Mouse (Mus musculus): Measurements from ENCODE around the gene Utp20. TPM values are rescaled to one million over a fixed set of nuclear protein-coding genes. Genes with fewer than 3 reads are reported as not detected.
"Not testable (repeated sequence)": the region's sequence is repeated elsewhere in the genome, so short reads cannot be mapped to it uniquely, and the experiment has no call there.

The Utp20 gene
- total RNA-seq (2021): 10 to 100 TPM; 26.8 to 28.5 TPM
- long read RNA-seq, experiment 1, partial matches to known transcripts: 3 of 3 reads
- long read RNA-seq, experiment 1, other reads (novel, unspliced or antisense): 0 of 3 reads
- long read RNA-seq, experiment 2: 0 reads

DNA sequence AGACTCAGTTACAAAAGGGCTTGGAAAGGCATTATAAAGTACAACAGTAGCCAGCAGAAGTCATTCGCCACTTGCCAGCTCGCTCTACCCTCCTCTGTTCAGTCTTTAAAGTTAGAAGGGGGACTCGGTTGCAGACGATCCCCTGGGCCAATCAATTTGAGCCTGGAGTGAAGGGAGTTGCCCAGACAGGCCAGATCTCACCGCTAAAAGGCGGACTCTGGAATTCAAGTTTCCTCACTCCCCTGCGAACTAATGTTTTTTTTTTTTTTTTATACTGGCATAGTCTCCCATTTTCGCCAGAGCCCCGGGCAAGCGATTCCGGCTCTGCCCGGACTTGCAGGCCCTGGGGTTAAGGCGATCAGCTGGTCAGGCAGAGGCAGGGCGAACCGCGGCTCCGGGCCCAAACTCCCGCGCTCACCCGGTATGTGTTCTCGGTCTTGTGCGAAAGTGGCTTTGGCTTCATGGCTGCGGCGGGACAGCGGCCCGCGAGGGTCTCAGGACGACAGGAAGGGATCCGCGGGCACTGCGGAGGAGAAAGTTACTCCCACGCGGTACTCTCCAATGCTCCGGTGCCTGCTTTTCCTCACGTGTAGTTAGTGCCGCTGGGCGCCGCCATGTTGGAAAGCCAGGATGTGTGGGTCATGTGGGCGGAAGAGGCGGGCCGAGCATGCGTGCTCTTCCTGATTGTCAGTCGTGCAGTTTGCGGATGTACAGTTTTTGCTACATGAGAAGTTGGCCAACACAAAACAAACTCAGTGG lies at the start of gene Utp20:
Utp20 (minus strand) TSS at position 617 of the 759 bp plus-strand sequence.
- DNase-seq: peak; percentile 86 to 90

DNA sequence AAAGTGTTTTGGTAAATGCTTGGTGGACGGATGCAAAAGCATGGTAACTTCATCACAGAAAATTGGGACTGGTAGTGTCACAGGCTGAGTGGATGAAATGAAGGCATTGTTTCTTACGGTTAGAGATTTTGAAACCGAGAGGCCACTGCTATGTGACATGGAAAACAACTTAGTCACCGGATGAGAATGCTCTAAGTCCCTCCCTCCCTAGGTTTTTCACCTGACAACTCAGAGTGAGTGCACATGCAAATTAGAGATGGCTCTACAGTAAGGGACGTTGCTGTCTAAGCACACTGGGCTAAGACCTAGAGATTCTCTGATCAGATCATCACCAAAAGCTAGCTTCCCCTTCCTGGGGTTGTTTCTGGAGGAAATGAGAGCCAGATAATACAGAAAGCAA lies 48.3 kb upstream of the Utp20 start:
- no peak for DNase-seq

DNA sequence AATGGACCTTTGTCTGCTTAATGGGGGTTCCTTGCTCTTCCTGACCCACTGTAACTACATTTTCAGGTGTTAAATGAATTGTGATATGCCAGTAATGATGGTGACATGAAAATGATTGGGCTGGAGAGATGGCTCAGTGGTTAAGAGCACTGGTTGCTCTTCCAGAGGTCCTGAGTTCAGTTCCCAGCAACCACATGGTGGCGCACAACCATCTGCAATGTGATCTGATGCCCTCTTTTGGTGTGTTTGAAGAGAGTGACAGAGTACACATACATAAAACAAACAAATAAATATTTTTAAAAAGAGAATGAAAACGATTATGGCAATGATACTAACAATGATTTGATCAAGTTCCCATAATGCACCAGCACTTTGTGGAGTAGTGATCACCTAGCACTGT lies 39.4 kb upstream of the Utp20 start:
- DNase-seq: peak; percentile 7 to 16

DNA sequence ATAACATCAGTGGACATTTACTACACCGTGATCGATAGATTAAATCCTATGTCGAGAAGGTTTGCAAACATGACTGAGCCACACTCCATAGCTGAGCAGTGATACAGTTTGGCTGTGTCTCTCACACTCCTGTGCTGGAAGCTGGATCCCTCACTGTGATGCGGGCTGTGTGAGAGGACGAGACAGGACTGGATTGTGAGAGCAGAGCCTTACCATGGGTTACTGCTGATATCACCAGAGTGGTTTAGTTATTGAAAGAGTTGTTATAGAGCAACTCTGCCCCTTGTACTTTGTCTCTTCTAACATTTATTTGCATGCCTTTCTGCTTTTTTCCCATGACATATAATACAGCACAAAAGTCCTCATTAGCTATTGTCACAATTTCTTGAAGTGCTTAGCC lies 35.7 kb upstream of the Utp20 start:
- DNase-seq: no peak

DNA sequence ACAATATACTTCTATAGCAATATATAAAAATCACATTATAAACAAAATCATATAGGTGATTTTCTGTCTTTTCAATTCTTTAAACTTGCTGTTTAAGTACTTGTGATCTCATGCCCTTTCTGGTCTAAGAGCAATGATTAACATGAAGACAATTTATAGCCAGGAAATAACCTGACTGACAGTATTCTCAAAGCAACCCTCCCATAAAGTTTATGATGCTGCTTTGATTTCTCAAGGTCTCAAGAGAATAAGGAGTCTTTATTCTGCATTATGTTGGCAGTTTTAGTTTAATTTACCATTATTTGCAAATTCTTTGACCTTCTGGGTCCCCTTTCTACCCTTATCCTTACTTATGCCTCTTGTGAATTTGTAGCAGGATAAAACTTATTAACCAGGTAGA lies 34.8 kb upstream of the Utp20 start:
- DNase-seq: no peak

DNA sequence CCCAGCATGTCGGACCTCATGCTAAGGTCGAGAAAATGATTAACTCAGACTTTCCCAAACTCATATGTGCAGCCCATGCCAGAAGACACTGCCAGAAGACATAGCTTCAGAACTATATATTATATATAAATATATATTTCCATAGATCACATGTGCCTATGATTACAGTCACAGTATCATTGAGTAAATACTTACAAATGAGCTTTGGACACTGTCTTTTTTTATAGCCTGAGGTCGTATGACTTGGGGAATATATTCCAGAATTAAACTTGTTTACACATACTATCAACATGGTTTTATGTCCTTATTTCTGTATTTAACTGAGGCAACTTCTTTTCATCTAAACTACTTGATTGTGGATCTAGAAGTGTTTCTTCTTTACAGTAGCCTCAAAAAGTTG lies 34.3 kb upstream of the Utp20 start:
- no peak for DNase-seq

DNA sequence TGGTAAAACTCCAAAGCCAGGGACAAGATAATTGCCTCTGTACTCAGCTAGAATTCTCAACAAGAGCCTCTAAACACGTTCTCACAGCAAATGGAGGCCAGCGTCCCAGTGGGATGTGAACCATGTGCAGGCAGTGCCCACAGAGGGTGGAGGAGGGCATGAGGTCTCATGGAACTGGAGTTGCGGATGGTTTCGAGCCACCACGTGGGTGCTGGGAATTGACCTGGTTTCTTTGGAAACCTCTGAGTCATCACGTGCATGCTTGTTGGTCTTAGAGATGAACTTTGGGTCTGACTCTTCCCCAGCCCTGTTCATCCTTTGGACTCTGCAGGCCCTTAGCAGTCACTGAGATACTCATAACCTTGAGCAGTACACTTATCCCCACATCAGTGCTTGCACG lies 26.7 kb upstream of the Utp20 start:
- no peak for DNase-seq

DNA sequence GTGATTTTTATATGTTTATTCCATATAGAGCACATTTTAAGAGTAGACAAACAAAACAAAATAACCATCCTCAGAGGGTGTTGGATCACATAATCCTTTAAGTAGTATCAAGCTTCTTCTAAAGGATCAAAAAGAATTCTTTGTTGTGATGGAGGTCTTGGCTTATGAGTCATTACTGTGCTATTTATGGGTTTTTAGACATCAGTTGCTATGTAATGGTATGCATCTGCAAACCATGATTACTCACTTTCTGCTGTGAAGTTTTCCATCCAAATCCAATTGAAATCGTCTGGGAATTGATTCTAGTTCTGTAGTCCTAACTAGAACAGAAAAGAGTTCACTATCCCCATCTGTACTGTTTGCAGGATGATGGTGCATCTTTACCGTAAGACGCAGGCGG lies 23.4 kb upstream of the Utp20 start:
- DNase-seq: no peak

DNA sequence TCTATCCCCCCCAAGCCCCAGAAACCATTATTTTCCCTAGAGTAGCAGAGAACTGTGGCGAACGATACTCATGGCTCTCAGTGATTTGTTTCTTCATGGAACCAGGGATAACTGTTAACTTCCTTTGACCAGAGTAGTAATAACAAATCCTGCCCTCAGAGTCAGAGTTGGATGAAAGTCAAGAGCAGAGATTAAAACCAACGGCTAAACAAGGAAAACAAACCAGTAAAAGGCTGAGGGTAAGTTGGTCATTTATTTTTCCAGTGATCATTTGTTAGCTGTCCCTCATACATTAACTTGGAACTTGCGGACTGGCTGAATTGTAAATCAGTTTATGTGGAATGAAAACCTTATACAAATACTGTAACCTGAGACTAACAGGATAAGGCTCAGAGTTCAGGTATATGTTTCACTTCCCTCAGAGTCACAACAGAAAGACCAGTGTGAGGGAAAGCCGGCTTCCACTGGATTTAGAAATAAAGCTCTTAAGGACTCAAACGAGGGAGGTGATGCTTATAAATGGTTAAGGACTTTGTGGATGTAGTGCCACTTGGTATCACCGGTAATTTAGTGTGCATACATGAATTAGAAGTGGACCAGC lies 22.4 kb upstream of the Utp20 start:
- DNase-seq: no peak

DNA sequence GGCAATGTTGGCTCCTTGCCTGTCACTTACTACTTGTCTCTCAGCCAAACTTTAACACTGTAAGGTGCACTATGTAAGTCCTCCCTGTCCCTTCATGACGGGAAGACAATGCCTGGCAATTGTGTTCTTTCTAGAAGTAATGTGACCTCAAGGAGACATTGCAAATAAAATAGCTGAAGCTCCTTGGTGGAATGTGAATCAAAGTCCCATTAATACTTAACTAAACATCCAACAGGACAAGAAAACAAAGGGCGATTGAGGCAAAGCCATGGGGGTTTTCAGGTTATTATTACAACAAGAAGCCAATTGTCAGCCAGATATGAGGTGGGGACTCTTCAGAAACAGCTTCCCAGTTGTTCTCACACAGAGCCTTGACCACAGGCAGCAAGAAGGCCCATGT lies 7.6 kb upstream of the Utp20 start:
- DNase-seq: no peak

DNA sequence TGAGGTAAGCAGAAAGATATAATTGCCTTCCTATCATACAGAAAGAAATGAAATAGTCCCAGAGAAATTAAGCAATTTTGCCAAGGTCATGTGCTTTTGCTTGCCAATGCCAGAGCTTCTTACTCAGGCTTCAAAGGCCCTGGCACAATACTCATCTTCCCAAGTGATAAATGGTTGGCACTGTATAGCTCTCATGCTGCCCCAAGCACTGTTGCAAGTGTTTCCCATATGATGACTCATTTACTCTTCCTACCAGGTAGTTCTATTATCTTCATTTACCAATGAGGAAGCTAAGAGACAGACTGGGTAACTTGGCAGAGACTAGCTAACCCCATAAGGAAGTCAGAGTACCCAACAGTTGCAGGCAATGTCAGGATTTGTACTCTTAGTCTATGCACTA lies 1.8 kb upstream of the Utp20 start:
- peak; percentile 37 to 42 for DNase-seq

DNA sequence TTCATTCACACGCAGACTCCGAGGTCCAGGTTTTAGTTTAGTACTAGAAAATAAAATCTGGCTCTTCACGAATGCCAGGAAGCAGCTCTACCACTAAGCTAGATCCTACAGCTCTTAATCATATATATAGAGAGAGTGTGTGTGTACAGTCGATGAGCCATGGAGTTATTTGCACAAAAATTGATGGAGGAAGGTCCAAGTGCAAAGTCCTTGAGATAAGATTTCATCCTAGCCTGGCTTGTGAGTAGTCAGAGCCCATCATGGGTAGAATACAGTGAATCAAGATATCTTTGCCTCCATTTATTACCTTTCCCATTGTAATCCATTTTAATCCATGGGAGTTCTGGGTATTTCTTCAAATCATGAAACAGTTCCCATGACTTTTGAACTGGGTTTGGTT lies 992 bp upstream of the Utp20 start:
- no peak for DNase-seq

DNA sequence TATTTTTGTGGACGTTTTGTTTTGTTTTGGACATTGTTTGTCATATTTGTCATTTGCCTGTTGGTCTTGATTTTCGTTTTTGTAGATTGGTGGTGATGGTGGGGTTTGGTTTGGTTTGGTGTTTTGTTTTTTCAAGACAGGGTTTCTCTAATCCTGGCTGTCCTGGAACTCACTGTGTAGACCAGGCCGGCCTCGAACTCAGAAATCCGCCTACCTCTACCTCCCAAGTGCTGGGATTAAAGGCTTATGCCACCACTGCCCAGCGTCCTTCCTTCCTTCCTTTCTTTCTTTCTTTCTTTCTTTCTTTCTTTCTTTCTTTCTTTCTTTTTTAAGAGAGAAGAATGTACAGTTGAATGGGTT lies 323 bp upstream of the Utp20 start:
- DNase-seq: not testable (repeated sequence)

DNA sequence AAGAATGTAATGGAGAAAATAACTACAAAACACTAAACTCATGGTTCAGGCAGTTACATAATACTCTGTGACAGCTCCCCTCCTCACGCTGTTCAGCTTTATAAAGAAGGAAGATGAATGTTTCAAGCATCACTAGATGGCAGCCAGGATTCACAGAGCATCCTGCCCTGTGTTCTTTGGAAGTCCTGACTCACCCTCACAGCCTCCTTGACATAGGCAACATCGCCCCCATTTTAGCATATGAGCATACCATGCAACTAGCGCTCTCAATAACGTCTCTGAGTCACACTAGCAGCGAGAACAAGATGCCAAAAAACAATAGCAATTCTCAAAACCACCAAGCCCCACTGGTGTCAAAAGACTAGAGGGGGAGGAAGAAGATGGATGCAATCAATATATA lies 9.3 kb downstream of the Utp20 start:
- no peak for DNase-seq

DNA sequence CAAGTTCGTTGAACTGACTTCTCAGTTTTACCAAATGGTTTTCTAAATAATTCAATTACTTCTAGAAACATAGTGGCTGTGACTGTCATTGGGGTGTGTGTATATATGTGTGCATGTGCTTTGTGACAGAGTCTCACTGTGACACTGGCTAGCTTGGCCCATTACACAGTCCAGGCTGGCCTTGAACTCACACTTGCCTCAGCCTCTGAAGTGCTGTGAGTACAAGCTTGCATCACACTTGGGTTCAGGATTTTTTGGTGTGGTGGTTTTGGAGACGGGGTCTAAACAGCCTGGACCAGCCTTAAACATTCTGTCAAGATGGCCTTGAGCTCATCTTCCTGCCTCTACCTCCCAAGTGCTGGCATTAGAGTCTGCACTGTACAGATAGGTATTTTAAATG lies 11.3 kb downstream of the Utp20 start:
- peak in 1 of 2 experiments; percentile 9 for DNase-seq

DNA sequence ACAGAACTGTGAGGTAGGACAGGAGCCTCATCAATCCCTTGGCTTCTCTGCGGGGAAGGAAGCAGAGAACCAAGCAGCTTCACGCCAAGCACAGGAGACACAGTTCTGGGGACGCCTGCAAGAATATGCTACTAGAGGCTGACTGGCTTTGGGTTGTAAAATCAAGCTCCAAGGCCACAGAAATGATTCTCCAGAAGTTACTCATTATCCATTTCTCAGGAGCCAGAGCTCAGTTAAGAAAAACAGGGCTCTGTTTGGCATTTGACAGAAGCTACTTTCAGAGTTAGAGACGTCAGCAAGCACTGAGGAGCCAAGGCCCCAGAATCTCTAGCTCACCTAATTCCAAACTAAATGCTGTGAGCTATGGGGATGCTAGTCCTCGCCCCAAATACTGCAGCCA lies 14.9 kb downstream of the Utp20 start:
- DNase-seq: no peak

DNA sequence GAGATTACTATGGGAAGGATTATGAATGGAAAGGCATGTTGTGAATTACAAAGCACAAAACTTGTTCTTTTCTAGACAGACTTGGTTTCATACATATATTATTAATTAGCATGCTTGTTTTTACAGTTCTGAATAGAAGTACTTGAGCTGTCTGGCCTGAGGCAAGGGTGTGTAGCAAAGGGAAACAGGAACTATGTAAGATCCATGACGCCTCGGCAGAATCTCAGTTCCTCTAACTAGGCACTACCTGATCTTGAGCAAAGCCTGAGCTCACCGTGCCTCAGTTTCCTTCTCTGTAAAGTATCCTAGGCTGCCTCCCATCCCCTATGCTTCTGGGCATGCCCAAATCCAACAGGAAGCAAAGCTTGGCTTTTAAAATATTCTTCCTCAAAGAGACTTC lies 24.4 kb downstream of the Utp20 start:
- DNase-seq: no peak

DNA sequence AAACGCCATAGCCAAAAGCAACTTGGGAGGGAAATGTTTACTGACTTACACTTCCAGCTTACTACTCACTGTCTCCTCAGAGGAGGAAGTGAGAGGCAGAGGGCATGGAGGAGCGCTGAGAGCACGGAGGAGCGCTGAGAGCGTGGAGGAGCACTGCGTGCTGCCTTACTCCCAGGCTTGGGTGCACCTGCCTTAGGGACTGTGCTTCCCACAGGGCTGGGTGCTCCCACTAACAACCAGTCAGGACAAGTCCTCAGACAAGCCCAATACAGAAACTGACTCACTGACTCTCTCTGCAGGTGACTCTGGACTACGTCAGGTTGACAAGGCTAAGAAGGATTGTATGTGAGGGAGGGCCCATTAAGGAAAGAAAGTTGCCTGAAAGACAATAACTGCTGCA lies 27.2 kb downstream of the Utp20 start:
- no peak for DNase-seq

DNA sequence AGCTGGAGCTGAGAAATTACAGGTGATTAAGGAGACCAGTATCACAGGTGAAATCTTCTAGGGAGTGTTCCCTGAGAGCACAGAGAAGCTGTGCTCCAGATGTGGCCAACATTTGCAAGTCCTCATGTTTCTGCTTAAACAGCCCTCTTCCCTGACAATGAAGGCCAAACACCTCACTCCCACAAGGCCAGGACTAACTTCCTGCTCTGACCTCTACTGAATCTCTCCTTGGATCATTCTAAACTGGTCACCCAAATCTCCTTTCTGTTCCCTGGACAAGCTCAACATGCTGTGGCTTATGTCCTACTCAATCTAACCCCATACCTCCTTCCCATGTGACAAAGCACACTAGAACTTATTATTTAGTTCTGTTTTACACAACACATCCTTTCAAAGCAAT lies 29.2 kb downstream of the Utp20 start:
- DNase-seq: peak in 1 of 2 experiments; percentile 16

DNA sequence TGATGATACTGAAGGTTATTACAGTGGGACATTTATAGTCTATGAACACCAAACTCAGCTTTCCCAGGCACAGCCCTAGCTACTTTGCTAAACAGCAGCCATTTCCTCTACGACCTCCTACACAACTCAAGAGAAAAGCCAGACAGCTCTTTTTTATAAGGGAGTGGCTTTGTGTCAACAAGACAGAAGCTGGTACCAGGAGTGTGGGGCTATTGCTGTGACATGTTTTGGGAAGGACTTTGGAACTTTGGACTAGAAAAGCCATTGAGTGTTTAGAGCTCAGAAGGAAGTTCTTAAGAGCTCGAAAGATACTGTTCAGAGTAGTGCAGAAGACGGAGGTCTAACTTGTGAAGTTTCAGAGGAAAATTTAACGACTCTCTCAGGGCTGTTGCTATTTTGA lies 29.7 kb downstream of the Utp20 start:
- DNase-seq: no peak

DNA sequence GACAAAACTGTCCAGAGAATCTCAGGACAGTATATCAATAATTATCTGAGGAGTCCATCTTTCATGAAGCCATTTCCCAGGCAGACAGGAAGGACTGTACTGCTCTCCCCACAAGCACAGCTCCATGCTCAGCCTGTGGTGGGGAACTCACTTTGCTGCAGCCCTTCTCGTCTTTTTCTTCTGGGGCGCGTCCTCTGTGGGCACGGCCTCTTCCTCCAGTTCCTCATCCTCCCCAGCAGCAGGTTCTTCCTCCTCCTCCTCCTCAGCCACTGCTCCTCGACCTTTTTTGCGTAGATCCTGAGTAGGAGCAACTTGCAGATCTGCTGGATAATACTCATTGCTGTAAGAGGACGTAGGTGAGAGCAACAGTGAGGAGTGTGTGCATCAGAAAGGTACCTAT lies 31.4 kb downstream of the Utp20 start:
- DNase-seq: no peak

DNA sequence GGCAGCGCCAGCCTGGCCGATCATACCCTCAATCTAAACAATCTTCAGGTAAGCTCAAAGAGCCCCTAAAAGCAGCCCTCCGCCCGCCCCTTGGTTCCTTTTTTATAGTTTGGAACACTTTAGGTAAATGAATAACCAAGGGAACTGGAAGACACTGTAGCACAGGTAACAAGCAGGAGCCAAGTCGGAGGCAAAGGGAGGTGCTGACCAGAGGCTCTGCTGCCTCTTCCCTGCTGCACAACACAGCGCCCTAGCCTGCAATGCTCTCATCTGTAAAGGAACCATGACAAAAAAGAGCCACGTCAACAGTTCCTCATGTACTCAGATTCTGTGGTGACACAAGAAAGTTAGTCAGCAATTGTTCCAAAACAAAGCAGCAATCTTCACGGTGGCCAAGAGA lies 32.0 kb downstream of the Utp20 start:
- no peak for DNase-seq

DNA sequence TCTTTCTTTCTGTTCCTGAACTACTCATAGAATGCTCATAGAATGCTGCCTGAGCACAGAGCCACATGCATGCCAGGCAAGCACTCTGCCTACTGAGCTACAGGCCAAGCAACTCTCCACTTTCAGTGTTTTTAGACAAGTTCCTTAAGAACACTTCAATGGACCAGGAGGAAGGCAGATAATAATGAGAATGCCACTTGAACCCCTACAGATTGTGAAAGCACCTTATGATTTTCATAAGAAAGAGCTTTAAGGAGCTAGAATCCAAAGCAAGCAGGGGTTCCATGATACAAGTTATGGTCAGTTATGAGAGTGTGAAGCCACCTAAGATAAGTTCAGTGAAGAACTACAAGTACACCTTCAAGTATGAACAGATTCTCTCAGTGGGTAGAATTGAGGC lies 32.9 kb downstream of the Utp20 start:
- DNase-seq: no peak

DNA sequence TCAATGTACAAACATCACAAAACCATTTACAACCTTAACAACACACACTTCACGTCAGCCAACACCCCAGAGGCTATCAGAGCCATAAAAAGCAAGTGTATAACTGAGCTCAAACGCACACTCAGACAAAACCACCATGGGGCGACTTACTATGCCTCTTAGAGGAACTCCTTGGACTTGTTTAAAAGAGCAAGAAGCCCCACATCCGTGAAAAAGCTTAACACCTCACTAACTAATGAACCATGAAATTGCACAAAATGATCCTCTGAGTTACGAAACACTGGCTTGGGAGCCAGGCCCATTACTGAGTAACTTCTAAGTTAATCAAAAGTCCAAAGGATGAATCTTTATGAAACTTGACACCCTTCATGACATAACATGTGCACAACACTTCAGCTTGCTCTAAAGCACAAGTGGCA lies 42.1 kb downstream of the Utp20 start:
- DNase-seq: no peak
